In genomic region chr7:24614816-24615215, GRCm38 (mm10) we compare ENCODE assay signal across 23 mouse cellular contexts. TPM values are rescaled to one million over a fixed set of nuclear protein-coding genes. Genes with fewer than 3 reads are reported as not detected.
"Had no signal": no experiment of that assay in that cellular context is flagged by ENCODE, and none has a peak within 500 bp of the region (broad histone marks: within the 10 kb centered on the region; RNA-seq: fewer than 3 reads in every experiment).

No protein-coding gene starts in this region.

- H3K9ac ChIP-seq: limb, embryonic 12.5 days; limb, embryonic 15.5 days; liver, embryonic 13.5 days; midbrain, embryonic 12.5 days; midbrain, embryonic 15.5 days; neural tube, embryonic 13.5 days had no signal

- H3K27ac ChIP-seq: limb, embryonic 12.5 days; limb, embryonic 15.5 days; liver, embryonic 13.5 days; midbrain, embryonic 12.5 days; midbrain, embryonic 15.5 days; neural tube, embryonic 13.5 days had no signal

- ATAC-seq: midbrain, embryonic 15.5 days had no signal

- H3K4me2 ChIP-seq: limb, embryonic 12.5 days; limb, embryonic 15.5 days; liver, embryonic 13.5 days; midbrain, embryonic 12.5 days; midbrain, embryonic 15.5 days; neural tube, embryonic 13.5 days had no signal

- H3K9me3 ChIP-seq: limb, embryonic 15.5 days; liver, embryonic 13.5 days; midbrain, embryonic 12.5 days; midbrain, embryonic 15.5 days; neural tube, embryonic 13.5 days had no signal

- DNase-seq: kidney, adult 11 months; kidney, adult 9 months; kidney, postnatal 14 days; kidney, postnatal 4 days; left cerebral cortex, postnatal 4 days; liver, embryonic 13.5 days; lung, adult 2 months; lung, postnatal 14 days; lung, postnatal 4 days; thymus, adult 2 months; thymus, postnatal 14 days; thymus, postnatal 4 days had no signal

- H3K4me3 ChIP-seq: limb, embryonic 12.5 days; limb, embryonic 15.5 days; liver, embryonic 13.5 days; midbrain, embryonic 12.5 days; midbrain, embryonic 15.5 days; myocyte; neural tube, embryonic 13.5 days had no signal

- H3K36me3 ChIP-seq: limb, embryonic 12.5 days; limb, embryonic 15.5 days; midbrain, embryonic 12.5 days; midbrain, embryonic 15.5 days; neural tube, embryonic 13.5 days had no signal

RNA-seq across cellular contexts. Expression of gene Phldb3, which starts 4.3 kb away (rescaled TPM):
- polyA plus RNA-seq: midbrain, embryonic 12.5 days; midbrain, embryonic 15.5 days; neural tube, embryonic 13.5 days had no signal

RNA-seq across cellular contexts. Expression of gene Lypd3, which starts 21.5 kb away (rescaled TPM):
- total RNA-seq: megakaryocyte progenitor cell, adult 5-6 weeks; megakaryocyte-erythroid progenitor cell, adult 5-6 weeks; monocyte, adult 5-6 weeks; neutrophil, adult 5-6 weeks had no signal
- polyA plus RNA-seq: liver, embryonic 13.5 days; myocyte; spleen, adult 2 months had no signal

RNA-seq across cellular contexts. Expression of gene Zfp575, which starts 27.4 kb away (rescaled TPM):
- total RNA-seq: megakaryocyte-erythroid progenitor cell, adult 5-6 weeks; monocyte, adult 5-6 weeks; neutrophil, adult 5-6 weeks had no signal
